Mouse (Mus musculus) cerebellum, adult 18-20 months (tissue): ENCODE measurements at regions not wholly inside any gene's neighbourhood (a gene's known extent, or its start where the extent isn't known, plus 50 kb on each side); places are given as distances from the start of the nearest gene placed in this dataset.
"Not testable (repeated sequence)": the region's sequence is repeated elsewhere in the genome, so short reads cannot be mapped to it uniquely, and the experiment has no call there.

Source experiments
- DNase-seq, 2 experiments: peaks; one replicate each; pipeline ENCODE4 v3.0.0; 2021

DNA sequence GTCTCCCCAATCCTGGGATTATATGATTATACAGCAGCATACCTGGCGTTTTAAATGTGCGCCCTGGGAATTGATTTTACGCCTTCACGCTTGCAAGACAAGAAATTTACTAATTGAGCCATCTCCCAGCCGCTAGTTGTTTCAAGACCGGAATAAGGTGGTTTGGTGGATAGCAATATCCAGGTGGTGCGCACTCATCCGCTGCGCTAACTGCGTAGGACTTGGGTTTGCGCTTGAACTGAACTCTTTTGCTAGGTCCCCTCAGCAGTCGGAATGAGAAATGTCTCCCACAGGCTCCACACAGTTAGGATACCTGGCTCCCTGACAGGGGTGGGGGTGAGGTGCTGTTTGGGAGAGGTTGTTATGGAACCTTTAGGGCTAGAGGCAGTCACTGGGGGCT is 136.4 kb upstream of the Rybp start:
- DNase-seq, result no peak

DNA sequence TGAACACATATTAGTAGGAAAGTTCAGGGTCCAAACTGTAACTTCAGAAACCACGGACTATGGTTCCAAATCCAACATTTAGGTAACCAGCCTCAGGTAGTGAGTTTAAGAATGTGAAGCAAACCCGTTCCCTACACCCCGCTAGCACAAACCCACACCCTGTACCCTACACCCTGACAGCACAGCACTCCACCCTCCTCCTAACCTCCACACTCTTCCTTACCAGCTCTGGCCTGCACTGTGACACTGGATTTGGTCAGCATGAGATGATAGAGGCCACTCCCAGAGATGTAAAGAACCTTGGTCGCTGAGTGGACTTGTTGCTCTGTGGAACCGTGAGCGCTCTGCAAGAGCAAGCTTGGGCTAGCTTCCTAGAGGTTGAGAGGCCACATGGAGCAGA is 135.3 kb upstream of the Rybp start:
- DNase-seq, result no peak

DNA sequence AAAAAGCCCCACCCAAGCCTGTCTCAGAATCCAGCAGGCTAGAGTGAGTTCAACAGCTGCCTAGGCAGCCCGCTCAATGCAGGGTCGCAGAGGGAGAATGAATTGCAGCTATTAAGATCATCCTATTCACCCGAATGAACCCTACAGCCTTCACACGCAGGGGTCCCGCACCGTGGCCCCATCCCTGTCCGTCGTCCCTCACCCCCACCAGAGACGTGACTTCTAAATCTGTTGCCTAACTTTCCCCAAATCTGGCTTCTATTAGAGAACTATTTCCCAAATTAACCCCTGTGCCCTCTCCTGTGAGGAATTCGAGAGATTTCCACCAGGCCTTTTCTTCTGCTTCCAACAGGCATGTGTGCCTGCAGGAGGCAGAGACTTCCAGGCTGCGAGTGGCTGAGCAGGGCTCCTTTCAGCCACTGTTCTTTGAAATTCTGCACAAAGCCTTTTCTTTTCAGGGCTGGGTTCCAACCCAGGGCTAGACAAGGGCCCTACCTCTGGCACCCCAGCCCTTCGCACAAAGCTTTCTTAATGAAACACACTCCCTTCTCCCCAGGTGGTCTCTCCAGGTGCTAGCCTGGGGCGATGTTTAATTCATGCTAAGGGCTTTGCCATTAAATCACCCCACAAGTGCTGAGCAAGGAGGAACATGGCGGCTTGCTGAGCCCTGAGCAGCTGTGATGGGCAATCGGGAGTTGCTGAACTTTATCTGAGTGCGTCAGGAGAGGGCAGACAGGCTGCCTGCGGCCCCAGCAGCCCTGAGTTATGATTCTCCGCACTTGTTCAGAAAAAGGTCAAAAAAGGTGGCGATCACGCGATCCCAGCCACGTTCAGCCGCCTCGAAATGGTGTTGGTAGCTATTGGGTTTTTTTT is 134.7 kb upstream of the Rybp start:
- DNase-seq, result no peak

DNA sequence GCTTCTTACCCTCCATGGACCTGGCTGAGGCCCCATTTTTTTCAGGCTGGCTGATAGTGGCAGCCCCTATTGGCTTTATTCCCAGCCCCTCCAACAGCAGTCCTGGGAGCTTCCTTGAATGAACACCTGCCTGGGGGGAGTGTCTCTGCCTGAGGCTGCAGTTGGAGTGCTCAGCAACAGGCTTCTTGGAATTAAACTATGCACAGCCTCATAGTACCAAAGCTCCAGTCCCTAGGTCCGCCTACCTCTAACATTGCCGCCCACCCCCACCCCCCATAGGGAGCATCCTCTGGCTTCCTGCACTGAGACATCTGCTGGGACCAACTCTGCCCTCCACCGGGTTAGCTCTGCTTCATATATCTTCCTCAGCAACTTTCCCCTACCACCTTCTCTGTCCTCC is 133.3 kb upstream of the Rybp start:
- no peak for DNase-seq

DNA sequence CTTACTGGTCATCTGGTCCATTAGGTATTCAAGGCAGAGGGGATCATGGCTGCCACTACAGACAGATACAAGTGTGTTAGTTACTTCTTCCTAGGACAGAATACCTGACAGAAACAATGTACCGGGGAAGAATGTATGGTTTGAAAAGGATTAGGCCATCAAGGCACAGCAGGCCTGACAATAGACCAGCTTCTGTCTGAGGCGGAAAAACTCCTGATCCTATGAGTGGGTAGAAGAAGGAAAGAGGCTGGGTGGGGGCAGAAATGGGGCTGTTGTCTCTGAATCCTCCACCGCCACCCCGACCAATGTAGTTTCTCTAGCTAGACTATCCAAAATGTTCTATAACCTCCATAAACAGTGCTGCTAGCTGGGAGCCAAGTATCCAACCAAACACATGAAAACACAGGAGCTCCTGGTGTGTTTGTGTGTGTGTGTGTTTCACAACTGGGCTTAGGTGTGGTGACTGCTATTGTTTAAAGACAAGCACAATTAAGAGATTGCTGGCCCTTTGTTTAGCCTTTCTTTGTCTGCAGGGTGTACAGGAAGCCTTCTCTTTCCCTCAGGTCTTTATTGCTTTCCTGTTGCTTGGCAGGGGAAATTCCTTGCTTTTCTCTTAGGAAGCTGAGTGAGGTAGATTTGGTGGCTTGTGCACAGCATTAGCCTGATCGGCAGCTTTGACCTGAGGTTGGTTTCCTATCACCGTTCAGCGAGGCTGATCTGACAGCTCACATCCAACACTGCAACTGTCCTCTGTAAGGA is 132.7 kb upstream of the Rybp start:
- DNase-seq, result no peak

DNA sequence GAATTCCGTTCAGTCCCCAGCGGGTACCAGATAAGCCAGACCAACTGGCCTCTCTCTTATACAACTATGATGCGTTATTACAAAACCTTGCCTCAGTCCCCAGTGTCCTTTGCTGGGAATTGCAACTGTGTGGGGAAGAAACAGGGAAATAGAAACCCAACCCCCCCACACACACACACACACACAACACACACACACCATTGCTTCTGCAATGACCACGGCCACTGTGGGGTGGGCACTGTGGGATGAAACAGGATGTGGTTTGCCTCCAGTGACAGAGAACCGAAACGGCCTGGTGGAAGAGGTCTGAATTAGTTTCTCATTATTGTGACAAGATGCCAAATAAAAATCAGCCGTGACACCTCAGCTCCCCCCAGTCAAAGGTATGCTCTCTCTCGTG is 128.8 kb upstream of the Rybp start:
- no peak for DNase-seq

DNA sequence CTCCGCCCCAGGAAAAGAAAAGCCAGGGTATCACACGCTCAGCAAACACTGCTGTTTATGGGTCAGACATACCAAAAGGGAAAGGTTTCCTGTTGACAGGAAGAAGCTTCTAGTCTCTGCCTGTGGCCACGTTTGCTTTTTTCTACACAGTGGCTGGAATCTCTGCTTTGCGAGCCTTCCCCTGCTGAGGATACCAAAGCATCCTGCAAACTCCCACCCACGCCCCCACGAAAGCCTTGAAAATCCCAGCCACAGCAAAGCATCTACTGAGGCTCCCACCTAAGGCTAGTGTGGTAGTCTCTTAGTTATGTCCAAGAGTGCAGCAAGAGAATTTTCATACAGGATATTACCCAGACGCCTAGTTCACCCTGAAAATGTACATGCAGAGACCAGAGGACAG is 128.2 kb upstream of the Rybp start:
- no peak for DNase-seq

DNA sequence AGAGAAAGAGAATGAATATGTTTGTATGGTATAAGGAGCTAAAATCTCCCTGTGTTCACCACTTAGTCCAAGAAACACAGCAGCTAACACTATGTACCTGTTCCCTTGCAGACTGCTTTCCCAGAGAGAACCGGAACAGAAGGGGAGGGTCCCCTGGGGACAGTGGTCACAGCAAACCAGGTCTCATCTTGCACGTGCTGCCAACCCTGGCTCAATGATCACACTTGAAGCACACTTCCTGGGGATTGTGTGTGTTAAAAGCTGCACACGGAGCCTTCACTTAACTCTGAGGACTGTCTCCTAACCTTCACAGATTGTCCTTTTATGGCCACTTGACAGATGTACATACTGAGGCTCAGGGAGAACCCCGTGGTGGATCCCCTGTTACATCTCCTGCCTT is 127.6 kb upstream of the Rybp start:
- no peak for DNase-seq

DNA sequence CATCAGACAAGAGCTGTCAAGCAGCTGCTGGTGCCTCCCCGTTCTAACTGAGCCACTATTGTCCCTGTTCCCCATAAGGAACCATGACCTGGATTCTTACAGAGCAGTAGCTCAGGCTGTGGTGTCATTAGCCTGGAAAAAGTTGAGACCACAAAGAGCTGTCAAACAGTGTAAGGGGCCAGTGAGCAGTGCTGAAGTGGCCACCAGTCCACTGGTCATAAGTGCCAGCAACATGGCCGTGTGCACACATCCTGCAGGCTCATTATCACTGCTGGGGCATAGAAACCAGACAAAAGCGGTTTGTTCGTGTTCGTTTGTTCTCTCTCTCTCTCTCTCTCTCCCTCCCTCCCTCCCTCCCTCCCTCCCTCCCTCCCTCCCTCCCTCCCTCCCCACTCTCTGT is 125.2 kb upstream of the Rybp start:
- no peak for DNase-seq

DNA sequence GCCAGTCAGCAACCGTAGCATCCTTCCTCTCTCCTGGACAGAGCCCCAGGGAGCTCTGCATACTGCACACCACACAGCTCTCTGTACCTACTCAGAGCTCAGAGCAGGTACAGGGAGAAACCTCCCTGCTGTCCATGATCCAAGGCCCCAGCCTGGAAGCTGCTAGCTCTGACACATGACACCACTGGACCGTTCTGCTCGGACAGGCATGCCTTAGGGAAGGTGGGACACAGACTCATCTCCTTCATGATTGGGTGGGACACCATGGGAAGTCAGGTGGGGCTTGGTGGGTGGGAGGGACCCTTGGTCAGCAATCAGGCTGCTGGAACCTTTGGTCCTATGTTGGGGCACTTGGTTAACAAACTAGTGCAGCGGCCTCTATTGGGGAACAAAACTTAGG is 124.7 kb upstream of the Rybp start:
- DNase-seq, result no peak

DNA sequence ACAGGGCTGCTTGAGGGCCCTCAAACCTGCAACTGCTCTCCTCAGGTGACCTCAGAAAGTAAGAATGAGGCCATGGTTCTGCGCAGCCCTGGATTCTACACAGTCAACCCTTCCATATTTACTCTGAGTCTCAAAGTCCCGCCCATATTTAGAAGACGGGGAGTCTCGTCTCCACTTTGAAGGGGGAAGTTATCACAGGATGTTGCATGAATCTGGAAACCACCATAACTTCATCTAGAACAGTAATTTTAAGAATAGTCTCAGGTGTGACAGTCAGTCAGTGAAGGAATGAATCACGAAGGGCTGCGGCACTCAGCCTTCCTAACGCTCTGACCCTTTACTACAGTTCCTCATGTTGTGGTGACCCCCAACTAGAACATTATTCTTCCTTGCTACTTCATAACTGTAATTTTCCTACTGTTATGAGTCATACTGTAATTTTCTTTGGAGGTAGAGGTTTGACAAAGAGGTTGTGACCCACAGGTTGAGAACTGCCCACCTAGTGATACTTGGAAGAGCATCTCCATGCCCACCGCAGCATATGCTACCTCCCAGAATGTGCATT is 122.9 kb upstream of the Rybp start:
- no peak for DNase-seq

DNA sequence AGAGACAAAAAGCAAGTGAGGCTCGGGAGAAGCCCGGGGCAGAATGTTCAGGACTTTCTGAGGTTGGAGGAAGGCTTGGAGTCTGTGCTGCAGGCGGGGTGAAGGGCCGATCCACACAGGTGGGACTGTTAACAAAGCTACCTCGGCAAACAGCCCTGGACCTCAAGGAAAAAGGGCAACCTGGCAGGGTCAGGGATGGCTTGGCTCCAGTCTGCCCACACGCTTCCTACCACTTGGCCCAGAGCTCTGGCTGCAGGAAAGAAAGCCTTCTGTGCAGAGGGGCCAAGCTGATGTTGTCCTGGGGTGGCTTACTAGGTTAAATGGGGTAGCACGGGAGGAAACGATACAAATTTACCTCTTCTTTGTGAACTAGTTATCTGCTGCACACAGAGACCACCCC is 121.5 kb upstream of the Rybp start:
- DNase-seq, result no peak

DNA sequence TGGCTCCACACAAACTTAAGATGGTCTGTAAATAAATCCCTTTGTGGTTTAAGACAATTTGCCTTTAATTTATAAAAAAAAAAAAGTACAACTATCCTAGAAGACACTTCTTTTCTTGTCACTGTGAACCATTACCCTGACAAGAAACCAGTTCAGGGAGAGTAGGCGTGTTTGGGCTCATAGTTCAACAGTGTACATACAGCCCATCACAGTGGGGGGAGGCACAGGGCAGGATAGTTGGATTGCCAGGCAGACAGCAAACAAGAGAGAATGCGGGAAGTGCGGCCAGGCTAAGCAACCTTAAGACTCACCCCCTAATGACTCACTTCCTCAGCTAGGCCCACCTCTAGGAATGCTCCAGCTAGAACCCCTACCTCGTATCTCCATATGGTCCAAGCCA is 119.2 kb upstream of the Rybp start:
- no peak for DNase-seq

DNA sequence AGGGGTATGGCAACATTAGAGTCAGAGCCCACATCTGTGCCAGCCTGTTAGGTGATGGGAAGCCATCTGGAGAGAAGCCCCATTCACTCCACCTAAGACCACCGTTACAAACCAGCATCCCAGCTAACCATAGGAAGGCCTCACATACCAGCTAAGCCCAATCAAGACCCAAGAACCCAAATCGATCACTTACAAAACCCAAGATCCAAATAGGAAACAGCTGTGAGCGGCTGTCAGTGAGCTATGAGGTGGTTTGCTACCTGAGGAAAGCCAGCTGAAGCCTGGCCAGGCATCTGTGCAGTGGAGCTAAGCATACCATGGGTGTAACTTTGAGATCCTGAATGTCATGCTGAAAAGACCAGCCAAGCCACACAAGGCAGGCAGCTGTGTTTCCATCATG is 116.9 kb upstream of the Rybp start:
- no peak for DNase-seq

DNA sequence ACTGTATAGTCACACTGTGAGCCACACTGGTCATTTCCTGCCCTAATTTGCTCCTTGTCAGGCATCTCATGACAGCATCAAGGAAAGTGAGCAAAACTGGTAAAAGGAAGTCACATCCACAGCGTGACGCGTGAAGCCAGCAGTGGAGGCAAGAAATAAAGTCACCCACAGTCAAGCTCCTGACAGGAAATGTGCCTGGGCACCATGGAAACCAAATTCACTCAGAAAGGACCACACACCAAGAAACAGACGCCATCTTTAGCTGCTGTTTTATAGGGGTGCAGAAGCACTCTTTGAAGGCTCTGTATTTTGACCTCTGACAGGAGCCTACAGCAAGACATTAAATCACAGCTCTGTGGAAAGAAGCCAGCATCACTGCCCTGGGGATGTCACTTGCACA is 115.4 kb upstream of the Rybp start:
- DNase-seq, result no peak

DNA sequence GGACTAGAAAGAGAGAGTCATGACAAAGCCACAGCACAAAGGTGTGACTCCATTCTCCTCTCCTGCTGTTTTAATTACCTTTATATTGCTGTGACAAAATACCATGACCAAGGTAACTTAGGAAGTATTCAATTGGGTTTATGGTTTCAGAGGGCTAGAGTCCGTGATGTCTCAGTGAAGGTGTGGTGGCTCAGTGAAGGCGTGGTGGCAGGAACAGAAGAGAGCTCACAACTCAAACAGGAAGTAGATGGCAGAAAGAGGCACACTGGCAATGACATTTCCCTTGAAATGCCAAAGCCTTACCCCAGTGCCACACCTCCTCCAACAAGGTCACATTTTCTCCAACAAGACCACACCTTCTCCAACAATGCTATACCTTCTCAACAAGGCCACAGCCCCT is 114.4 kb upstream of the Rybp start:
- DNase-seq, result no peak

DNA sequence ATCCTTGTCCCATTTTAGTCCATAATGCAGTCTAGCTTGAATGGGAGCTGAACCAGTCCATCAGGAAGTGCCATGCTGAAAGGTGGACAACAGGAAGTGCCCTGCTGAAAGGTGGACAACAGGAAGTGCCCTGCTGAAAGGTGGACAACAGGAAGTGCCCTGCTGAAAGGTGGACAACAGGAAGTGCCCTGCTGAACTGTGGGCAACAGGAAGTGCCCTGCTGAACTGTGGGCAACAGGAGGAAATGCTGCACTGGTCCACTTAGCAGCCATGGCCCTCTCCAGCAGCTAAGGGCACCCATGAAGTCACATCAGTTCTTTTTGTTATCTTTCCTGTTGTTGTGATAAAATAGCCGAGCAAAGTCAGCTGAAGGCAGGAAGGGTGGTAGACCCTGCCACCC is 112.1 kb upstream of the Rybp start:
- not testable (repeated sequence) for DNase-seq

DNA sequence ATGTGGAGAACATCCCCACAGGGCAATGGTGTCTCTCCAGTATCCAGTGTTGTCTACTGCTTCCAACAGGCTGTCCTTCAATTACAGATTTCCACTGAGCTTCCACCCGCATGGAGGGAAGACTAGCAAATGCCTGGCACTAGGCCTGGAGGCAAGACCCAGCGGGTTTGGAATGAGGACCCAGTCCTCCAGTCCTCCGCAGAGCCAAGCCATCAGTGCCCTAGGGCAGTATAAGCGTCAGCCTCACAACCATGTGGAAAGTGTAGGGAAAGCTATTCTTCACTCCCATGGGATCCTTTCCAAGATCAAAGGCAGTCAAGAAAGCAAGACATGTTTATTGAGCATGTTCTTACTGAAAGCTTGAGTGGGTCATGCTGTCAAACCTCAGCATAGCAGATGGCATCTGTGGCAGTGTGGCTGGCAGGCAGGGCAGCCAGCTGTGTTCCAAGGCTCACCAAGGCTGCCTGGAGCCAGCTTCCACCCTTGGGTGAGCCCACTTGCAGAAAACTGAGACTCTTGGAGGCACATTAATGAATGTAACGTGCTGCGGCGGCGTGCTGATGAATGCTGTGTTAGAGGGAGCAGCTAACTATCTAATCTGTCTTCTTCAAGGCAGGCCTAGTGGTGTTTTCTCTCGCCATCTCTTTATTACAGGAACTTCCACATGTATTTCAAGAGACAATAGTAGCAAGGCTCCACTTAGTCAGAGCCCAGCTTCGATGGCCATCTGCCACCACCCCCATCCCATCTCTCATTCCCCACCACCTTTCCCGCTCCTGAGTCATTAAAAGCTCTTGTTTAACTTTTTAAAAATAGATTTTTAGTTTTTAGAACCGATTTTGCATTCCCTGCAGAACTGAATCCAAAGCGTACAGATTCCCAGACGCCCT is 109.3 kb upstream of the Rybp start:
- DNase-seq, result no peak

DNA sequence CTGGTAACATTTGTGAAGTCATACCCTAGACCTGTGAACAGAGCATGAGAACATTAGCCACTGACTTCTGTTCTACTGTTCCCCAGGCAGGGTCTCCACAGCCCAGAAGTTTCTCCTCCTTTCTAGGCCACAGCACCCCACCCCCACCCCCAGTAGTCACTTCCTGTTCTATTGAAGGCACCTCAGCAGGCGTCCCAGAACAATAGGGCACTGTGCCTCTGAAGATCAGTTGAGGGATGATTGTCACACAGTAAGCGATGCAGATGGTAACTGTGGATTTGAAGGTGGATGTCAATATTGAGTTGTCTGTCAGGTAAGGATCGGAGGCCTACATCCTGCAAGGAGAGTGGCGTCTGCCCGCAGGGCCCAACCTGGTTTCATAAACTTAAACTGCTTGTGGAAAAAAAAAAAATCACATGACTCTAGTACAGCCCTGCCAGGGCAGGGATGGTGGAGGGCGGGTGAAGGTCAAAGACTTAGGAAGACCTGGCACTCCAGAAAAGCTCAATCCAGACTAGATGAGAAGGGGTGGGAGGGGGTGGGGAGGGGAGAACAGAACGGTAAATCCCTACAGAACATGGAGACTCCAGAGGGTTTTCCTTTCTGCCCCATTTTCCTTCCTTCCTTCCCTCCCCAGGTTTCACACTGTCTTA is 103.1 kb upstream of the Rybp start:
- DNase-seq, result no peak

DNA sequence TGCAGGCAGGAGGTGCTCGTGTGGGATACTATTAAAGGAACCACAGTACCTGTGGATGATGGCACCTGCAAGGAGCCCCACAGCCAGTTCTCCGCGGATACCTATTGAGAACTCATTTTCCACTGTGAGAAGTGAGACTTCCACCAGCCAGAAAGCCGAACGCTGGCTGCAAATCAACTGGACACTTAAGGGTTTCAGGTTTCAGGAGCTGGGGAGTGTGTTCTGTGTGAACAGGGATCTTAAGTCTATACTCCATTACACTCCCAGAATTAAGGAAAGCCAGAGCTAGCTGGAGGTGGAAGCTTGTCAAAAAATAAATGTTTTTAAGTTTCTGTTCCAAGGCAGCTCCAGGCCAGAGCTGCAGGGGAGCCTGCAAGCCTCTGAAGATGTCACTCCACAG is 99.8 kb upstream of the Rybp start:
- DNase-seq, result no peak

DNA sequence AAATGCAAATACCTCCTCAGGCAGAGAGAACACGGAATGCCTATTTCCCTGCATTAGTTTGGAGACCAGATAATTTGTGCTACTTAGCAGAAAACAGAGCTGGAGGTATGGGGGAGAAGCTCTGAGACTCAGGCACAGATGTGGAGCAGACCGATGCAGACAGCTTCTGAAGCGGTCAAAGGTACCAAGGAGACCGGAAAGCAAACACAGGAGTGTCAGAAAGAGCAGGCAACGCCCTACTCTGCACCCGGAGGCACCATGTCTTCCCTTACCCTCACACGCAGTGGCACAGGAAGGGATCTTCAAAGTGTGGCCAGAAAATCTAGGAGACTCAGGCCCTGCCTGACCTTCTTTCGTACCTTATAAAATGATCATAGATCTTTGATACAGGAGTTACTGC is 98.4 kb upstream of the Rybp start:
- DNase-seq, result no peak

DNA sequence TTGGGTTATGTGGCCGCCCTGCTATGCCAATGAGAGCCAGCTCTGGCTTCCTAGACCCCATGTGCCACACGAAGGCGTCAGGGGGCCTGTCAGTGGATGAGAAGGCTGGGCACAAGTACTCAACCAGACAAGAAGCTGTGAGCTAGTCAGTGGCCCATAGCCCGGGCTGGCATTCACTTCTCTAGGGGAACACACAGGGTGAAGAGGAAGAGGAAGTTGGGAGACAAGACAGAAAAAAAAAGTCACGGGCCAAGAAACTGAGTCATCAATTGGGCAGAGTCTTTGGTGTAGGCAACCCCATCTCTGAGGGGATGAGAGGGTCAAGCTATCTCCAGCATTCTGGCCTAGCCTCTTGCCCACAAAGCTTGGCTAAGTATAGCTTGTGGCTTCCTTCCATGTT is 93.8 kb upstream of the Rybp start:
- DNase-seq, result no peak

DNA sequence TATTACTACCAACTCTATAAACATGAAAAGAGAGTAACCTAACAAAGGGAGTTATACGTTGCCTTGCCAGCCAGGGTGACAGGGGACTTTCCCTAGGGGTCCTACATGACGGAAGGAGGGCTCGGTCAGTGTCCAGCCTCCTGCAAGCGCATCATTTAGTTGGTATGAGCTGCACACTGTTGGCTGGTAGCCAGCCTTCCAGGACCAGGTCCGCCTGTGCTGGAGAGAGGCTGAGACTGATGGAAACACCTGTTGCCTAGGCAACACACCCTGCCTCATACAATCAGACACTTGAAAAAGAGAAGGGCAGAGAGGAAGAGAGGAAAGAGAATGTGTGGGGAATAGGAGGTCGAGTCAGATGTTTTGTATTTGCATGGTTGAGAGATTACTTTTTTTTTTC is 93.3 kb upstream of the Rybp start:
- no peak for DNase-seq
